Mouse (Mus musculus) cerebellum, postnatal 14 days (tissue): ENCODE data around the gene BC048562.

Source experiments
- DNase-seq, 2 experiments: peaks; one replicate each; pipeline ENCODE4 v3.0.0; 2021; ENCODE audit warnings: mixed read lengths in 2 of 2

BC048562 gene

DNA sequence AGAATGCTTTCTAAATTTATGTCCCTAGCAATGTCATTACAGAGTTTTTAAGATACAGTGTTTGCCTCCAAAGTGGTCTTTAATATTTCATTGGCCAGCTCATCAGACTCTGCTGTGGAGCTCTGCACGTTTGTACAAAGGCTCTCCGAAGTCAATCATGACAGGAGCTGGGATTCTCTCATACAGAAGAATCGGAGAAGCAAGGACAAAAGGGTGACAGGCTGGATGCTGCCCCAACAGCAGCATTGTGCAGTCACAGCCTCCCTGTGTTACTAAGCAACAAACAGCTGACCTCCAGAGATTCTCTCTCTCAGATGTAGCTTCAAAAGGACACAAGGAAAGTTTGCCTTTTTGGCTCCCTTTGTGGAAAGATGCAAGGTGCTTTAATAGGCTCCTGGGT, at the start of gene BC048562:
Gene BC048562, plus strand, starts transcription at position 301 of the 400 bp plus-strand sequence.
- DNase-seq: no peak

DNA sequence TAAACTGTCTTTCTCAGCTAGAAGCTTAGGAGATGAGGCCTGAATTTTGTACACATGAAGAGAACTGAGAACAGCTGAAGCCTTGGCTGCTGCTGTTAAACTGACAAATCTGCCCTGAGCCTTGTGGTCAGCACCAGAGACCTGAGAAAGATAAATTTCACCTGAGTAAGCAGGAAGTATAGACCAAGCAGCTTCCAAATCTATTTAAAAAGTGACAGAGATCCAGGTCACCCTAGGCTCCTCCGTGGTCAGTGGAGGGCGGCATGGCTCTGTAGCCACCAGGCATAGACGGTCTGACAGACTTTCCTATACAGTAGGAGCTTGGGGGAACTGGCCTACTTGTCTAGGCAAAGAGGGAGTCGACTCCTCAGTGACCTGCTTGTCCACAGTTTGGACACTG, 49.5 kb upstream of the BC048562 start:
- DNase-seq: no peak

DNA sequence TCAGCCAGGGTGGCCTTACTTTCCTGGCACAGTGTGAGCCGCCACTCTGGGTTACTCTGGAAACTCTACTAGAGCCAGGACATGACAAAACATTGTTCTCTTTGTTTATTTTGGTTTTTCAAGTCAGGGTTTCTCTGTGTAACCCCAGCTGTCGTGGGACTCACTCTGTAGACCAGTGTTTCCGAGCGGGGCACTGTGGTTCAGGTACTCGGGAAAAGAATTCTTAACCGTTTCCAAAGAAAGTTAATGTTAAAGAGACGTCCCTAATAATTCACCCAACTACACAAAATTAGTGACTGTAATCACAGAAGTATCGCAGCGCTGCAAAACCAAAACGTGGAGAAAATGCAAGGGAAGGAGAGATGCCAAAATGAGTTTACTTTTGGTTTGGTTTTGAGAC, 47.7 kb upstream of the BC048562 start:
- no peak for DNase-seq

DNA sequence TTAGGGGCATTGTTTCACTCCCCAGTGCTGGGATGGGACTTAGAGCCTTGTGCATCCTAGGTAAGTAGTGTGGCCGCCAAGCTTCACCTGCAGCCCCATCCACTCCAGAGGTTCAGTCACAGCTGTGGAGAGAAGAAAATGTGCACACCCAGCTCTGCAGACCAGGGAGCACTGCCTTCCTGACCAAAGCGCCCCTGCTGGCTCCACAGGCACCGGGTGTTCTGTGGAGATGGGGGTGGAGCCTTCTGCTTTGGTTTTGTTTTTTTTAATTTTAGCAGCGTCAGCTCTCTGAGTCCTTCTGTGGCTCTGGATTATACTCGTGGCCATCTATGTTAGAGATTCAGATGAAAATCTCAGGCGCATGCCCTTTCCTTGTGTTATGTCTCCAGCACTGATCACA, 47.1 kb upstream of the BC048562 start:
- DNase-seq: no peak

DNA sequence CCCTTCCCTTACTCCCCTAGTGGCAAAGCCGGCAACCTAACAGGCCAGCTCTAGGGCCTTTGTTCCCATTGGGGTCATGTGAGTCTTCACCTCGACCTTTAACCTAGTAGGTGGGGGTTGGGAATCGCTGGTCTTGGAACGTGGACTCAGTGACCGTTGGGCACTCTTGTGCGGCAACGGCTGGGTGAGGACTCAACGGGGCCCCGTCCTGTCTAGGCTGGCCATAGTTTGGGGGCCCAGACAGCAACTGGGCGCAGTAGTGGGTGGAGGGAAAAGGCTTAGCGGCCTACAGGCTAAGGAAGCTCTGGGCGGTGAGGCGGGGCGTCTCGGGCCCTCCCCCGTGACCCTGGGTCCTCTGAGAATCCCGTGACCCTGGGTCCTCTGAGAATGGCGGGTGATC, 43.6 kb upstream of the BC048562 start, which contains the start of gene 1700102P08Rik:
Gene 1700102P08Rik, plus strand, starts transcription at position 130 of the 400 bp plus-strand sequence.
- no peak for DNase-seq

DNA sequence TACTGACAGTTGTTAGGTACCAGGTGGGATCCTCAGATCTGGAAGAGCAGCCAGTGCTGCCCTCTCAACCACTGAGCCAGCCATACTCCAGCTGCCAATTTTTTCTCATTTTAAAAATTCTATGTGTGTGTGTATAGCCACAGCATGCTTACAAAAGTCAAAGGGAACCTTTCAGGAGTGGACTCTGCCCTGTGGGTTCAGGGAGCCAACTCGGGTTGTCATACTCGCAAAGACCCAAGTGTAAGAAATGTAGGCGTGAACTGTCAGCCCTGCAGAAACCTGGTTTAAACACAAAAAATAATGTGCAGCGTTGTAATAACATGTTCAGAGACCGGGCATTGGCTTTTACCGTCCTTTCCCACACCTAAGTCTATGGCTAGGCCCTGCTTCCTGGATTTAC, 42.1 kb upstream of the BC048562 start:
- DNase-seq: no peak

DNA sequence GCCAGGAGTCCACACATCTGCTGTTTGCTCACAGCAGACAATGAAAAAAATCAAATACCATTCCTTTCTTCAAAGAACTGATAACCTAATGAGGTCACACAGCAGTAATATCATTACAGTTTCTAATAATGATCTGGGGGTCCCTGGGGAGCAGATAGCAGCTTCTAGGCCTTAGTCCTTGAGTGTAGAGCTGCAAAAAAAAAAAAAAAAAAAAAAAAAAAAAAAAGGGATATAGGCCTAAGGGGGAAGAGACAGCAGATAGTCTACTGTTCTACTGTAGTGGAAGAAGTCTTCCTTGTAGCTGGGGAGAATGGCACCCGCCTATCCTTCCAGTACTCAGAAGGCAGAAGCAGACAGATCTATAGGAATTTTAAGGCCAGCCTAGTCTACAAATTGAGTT, 40.9 kb upstream of the BC048562 start:
- no peak for DNase-seq

DNA sequence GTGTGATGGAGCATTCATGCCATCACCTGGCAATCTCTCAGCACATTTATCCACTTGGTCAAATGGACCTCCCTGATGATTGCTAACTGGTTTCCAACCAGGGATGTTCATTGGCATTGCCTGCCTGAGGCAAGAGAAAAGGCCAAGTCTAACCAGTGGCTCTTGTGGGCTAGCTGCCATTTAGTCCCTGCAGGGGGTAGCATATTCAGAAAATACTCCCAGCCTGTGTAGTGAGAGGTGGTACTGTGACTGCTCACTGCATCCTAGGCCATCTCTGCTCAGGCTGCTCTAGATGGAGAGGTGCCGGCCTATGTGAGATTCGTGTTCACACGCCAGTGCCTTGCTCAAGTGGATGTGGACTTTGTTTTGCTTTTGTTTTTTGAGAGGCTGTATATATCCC, 38.0 kb upstream of the BC048562 start:
- peak; percentile 73 to 76 for DNase-seq

DNA sequence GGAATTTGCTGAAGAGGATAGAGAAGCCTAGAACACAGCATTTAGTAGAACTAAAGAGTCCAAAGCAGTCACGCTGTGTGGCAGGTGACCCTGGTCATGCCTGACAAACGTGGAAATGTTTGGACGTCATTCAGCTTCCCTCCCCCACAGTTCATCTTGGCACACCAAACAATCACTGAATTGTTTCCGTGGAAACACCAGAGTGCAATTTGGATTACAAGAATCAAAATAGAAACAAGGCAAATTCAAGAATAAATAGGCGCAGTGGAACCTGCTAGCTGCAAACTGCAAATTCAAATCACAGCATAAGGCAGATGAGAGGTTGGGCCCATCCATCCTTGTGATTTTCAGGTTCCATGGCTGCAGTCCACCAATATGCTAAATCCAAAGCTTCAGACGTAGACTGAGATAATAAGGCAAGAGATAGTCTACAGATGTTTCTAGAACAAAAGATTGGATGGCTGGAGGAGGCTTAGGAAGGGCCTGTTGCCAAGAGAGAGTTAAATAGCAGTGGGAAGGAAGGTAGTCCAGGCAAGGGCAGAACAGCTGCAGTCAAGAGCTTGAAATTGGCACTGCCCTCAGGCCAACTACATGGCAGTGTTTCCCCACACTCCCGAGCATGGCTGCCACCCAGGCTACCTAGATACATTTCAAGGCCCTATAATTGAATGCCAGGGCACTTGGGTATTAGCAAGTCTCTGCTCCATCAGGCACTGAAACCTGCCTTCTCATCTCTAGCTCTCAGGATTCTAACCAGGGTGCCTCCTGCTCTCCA, 34.9 kb upstream of the BC048562 start:
- DNase-seq: peak; percentile 63 to 72

DNA sequence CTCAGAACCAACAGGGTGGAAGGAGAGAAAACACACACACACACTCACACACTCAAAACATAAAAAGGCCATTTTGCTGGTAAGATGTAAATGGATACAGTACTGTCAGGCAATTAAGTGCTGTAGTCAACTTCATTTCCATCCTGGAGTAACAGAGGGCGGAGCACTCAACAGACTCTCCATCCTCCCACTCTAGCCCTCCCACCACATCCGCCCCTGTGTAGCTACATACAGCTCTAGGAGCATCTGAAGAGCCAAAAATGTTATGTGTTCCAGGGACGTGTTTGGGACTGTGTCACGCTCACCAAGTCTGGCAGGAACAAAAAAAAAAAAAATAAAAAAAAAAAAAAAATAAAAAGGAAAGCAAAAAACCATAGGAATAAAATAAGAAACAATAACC, 33.2 kb upstream of the BC048562 start:
- no peak for DNase-seq

DNA sequence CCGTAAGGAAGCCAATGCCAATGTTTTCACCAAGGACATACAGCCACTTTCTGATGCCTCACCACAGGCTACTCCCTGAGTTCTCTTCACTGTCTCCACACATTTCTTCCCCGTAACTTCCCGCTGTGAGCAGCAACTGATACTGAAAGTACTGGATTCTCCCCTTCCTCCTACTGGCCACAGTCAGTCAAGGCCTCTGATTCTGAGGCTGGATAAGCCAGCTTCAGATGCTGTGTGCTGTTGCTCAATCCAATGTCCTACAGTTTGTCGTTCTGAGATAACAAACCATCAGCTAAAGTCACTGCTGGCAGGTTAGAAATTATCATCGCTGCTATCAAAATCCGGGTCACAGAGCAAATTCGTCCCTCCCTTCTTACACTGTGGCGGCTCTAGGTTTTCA, 31.8 kb upstream of the BC048562 start:
- no peak for DNase-seq

DNA sequence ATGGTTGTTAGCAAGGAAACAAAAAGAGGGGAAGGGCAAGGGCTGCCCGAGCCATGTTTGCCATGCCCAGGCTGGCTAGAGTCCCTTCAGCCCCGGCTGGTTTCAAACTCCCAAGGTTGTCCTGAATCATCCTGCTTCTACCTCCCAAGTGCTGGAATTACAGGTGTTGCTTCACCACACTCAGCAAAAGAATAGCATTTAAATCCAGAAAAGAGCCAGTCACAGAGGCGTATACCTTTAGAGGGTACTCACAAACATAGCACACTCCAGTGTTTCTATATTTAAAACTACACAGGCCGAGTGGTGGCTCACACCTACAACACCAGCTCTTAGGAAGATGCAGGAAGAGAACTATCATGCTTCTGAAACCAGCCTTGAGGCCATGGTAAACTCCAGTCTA, 26.7 kb upstream of the BC048562 start:
- DNase-seq: no peak

DNA sequence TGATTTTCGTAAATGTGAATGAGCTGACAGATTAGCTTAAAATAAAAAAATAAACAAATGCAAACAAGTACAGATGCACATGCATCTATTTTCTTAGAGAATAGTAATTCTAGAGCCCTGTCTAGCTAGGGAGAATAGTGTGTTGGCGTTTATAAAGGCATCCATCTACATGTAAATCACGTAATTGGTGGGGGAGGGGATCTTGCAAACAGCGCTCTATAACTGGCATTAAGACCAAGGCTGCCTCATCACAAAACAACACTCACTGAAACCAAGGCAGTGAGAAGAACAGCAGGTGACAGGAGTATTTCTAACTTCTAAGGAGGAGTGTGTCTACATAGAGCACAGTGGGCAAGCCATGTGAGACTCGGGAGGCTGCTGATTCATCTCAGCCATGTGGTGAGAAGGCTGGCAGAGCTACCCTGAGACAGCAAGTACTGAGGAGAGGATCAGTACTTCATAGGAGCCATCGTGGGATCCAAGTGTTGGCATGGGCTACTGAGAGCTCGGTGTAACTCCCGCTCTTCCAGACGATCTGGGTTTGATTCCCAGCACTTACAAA, 24.8 kb upstream of the BC048562 start:
- no peak for DNase-seq

DNA sequence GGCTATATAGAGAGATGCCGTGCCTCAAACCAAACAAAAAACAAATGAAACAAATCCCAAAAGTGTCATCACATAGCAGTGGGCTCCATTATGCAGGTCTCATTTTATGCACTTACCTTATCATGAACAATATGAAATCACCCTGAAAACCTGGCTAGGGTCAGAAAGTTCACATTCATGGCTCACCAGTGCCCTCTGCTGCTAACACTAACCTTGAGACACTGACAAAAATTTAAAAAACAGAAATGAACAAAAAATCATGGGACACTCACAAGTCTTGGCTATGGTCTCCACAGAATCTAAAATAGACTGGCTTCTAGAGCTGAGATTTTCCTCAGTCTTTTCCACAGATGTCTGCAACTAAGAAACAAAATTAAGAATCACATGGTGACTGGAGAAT, 24.1 kb upstream of the BC048562 start:
- peak; percentile 40 to 47 for DNase-seq

DNA sequence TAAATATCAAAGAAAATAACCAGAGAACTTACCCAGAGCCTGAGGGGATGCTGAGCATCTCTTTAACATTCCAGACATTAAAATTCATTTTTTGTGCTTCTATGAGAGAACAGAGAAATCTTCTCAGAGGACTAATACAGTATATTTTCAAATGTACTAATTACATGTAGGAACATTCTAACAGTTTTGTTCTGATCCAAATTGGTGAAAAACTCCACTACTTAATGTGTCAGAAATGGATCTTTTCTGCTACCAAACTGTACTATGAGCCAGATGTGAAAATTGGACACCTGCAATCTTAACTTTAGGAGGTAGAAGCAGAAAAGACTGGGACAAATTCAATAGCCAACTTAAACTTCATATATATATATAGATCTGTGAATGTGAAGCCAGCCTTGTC, 7.9 kb upstream of the BC048562 start, which contains the start of gene Ccdc36:
Gene Ccdc36, minus strand, starts transcription at position 101 of the 400 bp plus-strand sequence.
- DNase-seq: no peak

DNA sequence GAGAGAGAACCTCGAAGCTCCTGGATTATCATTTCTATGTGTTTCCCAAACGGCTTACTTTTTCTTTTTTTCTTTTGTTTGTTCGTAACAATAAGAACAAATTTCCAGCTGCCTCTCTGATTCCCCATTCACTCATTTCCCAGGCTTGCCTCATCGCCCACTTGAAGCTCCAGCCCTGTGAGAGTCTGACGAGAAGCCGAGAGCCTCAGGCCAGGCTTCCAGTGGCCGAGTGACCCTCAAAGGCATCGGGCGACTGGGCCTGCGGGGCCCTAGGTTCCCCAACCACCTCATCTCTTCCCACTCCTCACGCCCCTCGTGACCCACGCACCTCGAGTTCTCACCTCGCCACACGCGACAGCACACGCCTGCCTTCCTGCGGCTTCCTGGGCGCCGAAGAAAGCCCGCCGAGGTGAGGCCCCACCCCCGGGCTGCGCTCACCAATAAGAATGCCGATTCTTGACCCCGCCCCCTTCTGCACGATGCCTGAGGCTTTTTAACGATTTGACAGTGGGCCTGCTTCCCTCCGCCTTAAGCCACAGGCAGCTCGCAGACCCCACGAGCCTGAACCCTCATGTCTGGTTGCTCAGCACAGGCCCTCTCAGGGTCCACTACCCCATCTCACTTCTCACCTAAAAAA, 4.7 kb upstream of the BC048562 start:
- no peak for DNase-seq

DNA sequence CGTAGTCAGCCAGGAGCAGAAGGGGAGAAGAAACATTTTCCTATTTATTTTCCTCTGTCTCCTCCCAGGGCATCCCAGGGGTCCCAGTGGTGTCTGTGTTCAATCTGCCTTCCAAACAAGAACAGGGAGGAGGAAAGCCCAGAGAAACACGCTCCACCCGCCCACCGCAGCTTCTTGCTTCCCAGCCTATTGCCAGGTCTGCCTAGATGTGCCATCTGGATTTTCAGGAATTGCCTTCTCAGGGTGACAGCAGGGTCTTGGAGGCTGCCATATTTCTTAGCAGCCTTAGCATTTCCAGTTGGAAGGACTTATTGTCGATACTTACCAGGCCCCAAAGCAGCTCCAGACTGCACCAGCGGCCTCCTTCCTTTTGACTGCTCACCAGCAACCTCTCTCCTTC, 2.9 kb downstream of the BC048562 start:
- peak; percentile 55 to 72 for DNase-seq

DNA sequence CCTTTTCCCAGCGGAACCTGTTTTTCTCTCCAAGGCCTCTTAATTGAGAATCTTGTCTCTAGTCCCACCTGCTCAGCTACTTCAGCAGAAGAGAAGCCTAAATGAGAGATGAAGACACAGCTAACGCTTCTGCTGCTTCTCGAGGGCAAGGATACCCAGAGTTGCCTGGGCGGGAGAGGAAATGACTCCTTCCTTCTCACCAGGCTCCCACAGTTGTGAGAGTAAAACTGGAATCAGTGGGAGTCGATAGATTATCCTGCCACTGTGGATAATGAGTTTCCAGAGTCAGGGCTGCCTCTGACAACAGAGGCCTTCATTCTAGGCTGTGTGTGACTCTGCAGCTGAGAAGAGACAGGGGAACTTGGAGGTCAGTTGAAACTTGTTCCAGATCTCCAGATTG, 4.2 kb downstream of the BC048562 start:
- no peak for DNase-seq

DNA sequence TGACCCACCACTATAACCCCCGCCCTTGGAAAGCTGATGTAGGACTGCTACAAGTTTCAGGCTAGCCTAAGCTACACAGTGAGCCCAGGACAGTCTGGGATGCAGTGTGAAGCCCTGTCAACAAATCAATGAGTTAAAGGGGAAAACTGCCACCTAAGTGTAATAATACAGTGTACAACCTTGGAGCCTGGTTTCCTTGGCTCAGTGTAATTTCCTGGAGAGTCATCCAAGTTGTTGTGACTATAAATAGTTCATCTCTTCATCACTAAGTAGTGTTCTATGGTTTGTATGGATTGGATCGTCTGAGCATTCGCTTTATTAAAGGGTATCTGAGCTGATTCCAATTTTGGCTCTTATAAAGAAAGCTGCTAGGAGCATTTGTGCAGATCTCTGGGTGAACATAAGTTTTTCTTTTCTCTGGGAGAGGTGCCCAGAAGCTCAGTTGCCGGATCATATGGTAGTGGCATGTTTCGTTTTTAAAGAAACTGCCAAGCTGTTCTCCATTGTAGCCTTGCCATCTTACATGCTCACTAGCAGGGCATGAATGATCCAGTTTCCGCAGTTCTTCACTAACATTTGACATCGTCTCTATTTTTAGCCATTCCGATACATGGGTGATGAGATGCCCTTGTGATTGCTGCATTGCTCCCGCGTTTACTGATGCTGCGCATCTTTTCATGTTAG, 5.1 kb downstream of the BC048562 start:
- peak in 1 of 2 experiments; percentile 60 for DNase-seq

DNA sequence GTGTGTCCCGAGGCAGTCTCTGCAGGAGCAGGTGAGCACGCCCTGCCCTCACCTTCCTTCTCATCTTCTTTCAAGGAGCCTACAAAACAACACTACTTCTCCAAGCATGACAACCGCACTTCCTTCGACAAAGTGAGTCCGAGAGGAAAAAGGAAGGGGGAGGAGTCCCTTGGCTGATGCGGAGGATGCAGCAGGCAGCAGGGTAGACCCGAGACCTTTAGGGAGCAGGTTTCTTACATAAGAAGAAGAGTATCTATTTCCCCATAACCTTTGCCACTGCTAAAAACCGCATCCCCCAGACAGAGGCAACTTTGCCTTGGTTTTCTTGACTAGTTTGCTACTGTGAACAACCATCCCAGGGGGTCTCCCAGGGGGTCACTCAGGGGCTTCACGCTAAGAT, 8.8 kb downstream of the BC048562 start:
- DNase-seq: no peak

DNA sequence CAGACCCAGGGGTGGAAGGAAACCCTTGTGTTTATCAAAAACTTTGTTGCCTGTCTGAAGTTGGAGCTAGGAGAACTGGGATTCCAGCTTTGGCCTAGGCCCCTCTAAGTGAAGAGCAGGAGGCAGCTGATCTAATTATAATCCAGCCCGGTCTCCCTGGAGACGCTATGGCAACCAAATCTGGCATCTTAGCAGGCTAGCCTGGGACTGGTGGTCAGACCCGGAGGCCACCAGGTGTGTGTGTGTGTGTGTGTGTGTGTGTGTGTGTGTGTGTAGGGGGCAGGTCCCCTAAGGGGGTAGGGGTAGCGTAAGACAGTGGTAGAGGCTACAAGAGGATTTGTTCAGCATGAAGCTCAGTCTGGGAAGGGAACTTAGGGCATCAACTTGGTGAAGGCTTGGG, 13.6 kb downstream of the BC048562 start:
- peak; percentile 62 to 78 for DNase-seq

DNA sequence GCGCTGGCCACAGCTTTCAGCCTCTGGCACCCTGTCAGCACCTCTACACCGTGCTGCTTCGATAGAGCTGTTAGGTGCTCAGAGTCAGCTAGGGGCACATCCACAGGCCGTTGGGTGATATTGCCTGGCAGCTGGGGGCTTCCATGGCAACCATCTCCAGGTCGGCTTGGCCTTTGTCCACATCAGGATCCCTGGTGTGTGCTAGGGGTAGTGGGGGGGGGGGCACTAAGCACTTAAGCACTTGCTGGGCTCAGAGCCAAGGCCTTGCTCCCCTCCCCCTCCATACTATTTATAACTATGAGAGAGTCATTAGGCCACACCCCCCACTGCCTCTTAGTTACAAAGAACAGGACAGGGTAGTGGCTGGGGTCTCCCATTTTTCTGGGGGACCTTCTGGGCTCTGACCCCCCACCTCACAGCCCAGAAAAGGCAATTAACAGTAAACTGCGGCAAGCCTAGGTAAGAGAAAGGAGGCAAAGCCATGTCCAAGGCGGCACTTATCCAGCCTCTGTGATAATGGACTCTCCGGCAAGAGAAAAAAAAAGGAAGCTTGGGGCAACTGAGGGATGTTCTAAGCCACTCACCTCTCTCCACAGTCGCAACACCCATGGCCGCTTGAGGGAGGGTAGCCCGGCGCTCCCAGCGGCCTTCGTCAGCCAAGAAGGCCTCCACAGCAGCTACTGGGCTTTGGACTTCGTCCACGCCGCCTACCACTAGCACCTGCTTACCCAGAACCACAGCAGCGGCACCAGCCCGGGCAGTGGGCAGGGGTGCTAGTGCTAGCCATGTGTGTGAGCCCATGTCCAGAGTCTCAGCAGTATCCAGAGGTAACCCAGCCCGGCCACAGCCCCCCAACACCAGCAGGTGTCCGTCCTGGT, 14.2 kb downstream of the BC048562 start:
- peak in 1 of 2 experiments; percentile 68 for DNase-seq

DNA sequence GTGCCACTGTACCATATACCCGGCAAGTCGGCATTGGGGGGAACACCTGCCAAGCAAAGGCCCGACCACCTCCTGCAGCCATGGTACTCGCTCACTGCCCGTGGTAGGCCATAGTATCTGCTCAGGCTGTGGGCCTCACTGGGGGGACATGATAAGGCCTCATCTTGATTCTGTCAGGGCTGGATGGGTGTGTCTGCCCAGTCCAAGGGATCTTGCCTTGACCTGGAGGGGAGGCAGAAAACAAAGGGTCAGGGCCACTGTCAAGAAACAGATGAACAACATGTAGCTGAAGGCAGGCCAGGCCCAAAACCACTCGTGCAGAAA, 14.8 kb downstream of the BC048562 start:
- DNase-seq: no peak
